Mouse (Mus musculus): Measurements from ENCODE around the gene Slc35e4.
"Not testable (repeated sequence)": the region's sequence is repeated elsewhere in the genome, so short reads cannot be mapped to it uniquely, and the experiment has no call there.

DNA sequence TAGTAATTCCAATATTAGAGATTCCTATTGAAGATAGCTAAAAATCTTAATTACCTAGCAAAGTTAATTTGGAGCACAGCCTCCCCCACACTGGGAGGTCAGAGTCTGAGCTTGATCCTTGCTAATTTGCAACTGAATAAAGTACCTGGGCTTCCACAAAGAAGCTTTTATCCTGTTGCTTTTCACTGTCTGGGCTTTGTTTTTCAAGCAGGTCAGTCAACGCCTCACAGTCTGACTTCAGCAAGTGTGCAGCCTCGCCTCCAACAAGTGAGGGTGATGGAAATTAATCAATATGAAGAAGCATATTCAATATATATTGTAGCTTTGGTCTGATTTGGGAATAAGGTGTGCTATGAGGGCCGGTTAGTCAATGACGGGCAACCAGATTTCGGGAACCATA is 40.4 kb upstream of the Slc35e4 start:
- TF ChIP-seq CTCF, POLR2A (IDR thresholded peaks at IDR 0.05; ENCODE audit: insufficient read depth, low read depth, low read length): not testable (repeated sequence)
